17 mouse cellular contexts compared by ENCODE assay signal in the genomic region with DNA sequence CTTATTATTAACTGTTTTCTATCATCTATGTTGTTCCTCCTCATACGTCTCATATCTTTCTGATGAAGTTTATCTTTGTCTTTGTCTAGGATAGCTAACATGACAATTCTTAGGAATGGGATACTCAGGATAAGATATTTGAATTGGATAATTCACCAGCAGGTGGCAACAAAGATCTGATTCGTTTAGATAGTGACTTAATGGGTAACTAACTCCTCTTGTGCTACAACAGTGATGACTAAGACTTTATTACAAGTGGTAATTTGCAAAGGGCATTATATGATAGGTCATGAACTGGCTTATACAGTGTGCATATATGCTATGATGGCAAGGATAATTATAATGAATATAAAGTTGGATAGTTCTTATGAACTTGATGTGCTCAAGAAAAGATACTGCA.
DNase-seq lines count a peak whose midpoint lies in the region; ATAC-seq and TF ChIP-seq lines count a peak whose summit lies in the region.
"Had no signal": no experiment of that assay in that cellular context is flagged by ENCODE, and none has a peak within 500 bp of the region (broad histone marks: within the 10 kb centered on the region; RNA-seq: fewer than 3 reads in every experiment).

No protein-coding gene starts in this region.

- H3K4me2 ChIP-seq in embryonic facial prominence, embryonic 11.5 days (ENCODE audit: low read depth, low read length): no peak overlapping the region
- H3K4me2 ChIP-seq: embryonic facial prominence, embryonic 13.5 days; heart, embryonic 11.5 days; neural tube, embryonic 13.5 days had no signal

- no peaks in the 10 kb centered on the region for H3K4me1 ChIP-seq in embryonic facial prominence, embryonic 11.5 days (ENCODE audit: control insufficient read depth, insufficient read depth, low read length)
- H3K4me1 ChIP-seq in embryonic facial prominence, embryonic 10.5 days: no peaks in the 10 kb centered on the region
- H3K4me1 ChIP-seq: embryonic facial prominence, embryonic 13.5 days; neural tube, embryonic 13.5 days had no signal

- WGBS in embryonic facial prominence, embryonic 11.5 days: 58% methylated on average over 2 of the region's 2 CpGs
- 68% methylated on average over 2 of the region's 2 CpGs for WGBS in embryonic facial prominence, embryonic 10.5 days

- H3K36me3 ChIP-seq in embryonic facial prominence, embryonic 11.5 days (replicated peaks; ENCODE audit: control insufficient read depth, insufficient read depth, low read depth, low read length): no peaks in the 10 kb centered on the region
- no peaks in the 10 kb centered on the region for H3K36me3 ChIP-seq in embryonic facial prominence, embryonic 10.5 days (replicated peaks)
- H3K36me3 ChIP-seq: embryonic facial prominence, embryonic 13.5 days; neural tube, embryonic 13.5 days had no signal

- H3K4me3 ChIP-seq in embryonic facial prominence, embryonic 11.5 days (ENCODE audit: low read depth, low read length): no peak overlapping the region
- no peak overlapping the region for H3K4me3 ChIP-seq in embryonic facial prominence, embryonic 10.5 days
- H3K4me3 ChIP-seq in layer of hippocampus, adult 2 months: no peak overlapping the region
- H3K4me3 ChIP-seq: embryonic facial prominence, embryonic 13.5 days; megakaryocyte, embryonic 14.5 days; neural tube, embryonic 13.5 days had no signal

- H3K27me3 ChIP-seq in embryonic facial prominence, embryonic 11.5 days (ENCODE audit: control insufficient read depth, insufficient read depth, low read length): no peaks in the 10 kb centered on the region
- H3K27me3 ChIP-seq in embryonic facial prominence, embryonic 10.5 days (replicated peaks; ENCODE audit: low read depth, poor library complexity, severe bottlenecking): no peaks in the 10 kb centered on the region
- H3K27me3 ChIP-seq: embryonic facial prominence, embryonic 13.5 days; megakaryocyte, embryonic 14.5 days; neural tube, embryonic 13.5 days had no signal

- peak; percentile 8 for DNase-seq in embryonic facial prominence, embryonic 11.5 days (ENCODE audit: low spot score)
- no peak for DNase-seq in embryonic facial prominence, embryonic 10.5 days (ENCODE audit: low spot score)
- peak in 1 of 2 experiments; percentile 13 for DNase-seq in layer of hippocampus, adult 2 months (ENCODE audit: low spot score in 2 of 2)
- no peak for DNase-seq in layer of hippocampus, adult 9-11 months
- peak; percentile 22 for DNase-seq in A20 (ENCODE audit: low read depth, low spot score)
- DNase-seq in embryo, embryonic 10.5 days (ENCODE audit: low spot score): peak; percentile 37
- no peak for DNase-seq in right cerebral cortex, postnatal 10 days (ENCODE audit: low spot score in 2 of 2)
- no peak for DNase-seq in right cerebral cortex, adult 2 months (ENCODE audit: low spot score in 2 of 2)
- DNase-seq: adrenal gland, postnatal 14 days; cerebellum, adult 11-12 months; lung, adult 2 months; thymus, postnatal 4 days had no signal

- no peak for ATAC-seq in embryonic facial prominence, embryonic 11.5 days (replicated peaks; ENCODE audit: insufficient number of reproducible peaks, low FRiP score, low TSS enrichment, low read depth)
- ATAC-seq: hindbrain, embryonic 16.5 days had no signal

- TF ChIP-seq CTCF in layer of hippocampus, adult 2 months (conservative IDR thresholded peaks at IDR 0.05): peak; percentile 67

- H3K9ac ChIP-seq in embryonic facial prominence, embryonic 11.5 days (replicated peaks; ENCODE audit: low read length): no peak overlapping the region
- H3K9ac ChIP-seq: embryonic facial prominence, embryonic 13.5 days; neural tube, embryonic 13.5 days had no signal

- H3K27ac ChIP-seq in embryonic facial prominence, embryonic 11.5 days (replicated peaks; ENCODE audit: low read depth, low read length): no peak overlapping the region
- no peak overlapping the region for H3K27ac ChIP-seq in embryonic facial prominence, embryonic 10.5 days (replicated peaks)
- H3K27ac ChIP-seq in layer of hippocampus, adult 2 months: no peak overlapping the region
- H3K27ac ChIP-seq: embryonic facial prominence, embryonic 13.5 days; neural tube, embryonic 13.5 days had no signal

- no peaks in the 10 kb centered on the region for H3K9me3 ChIP-seq in embryonic facial prominence, embryonic 11.5 days (replicated peaks; ENCODE audit: control insufficient read depth, low read length)
- no peaks in the 10 kb centered on the region for H3K9me3 ChIP-seq in embryonic facial prominence, embryonic 10.5 days
- H3K9me3 ChIP-seq: embryonic facial prominence, embryonic 13.5 days; megakaryocyte, embryonic 14.5 days; neural tube, embryonic 13.5 days had no signal

Comparison
In these comparisons a context has a peak if more than half of its experiments do, and no peak if none do; other contexts are left out.
1. DNase-seq: peak in embryonic facial prominence, embryonic 11.5 days (single experiment), A20 (single experiment) and embryo, embryonic 10.5 days (single experiment); none in embryonic facial prominence, embryonic 10.5 days (single experiment), layer of hippocampus, adult 9-11 months (single experiment), right cerebral cortex, postnatal 10 days (0 of 2) and right cerebral cortex, adult 2 months (0 of 2).